Mouse (Mus musculus) monocyte, adult 5-6 weeks (primary cell): ENCODE measurements at regions not wholly inside any gene's neighbourhood (a gene's known extent, or its start where the extent isn't known, plus 50 kb on each side); places are given as distances from the start of the nearest gene placed in this dataset.

Experiments
- ATAC-seq: fragments of 153-309, 156-312 bp; replicated peaks from 2 replicates; pipeline ENCODE4 v1.8.0; 2017; ENCODE audit warnings: mild to moderate bottlenecking; ENCODE audit not compliant: low TSS enrichment, insufficient number of reproducible peaks, severe bottlenecking, poor library complexity, low FRiP score

DNA sequence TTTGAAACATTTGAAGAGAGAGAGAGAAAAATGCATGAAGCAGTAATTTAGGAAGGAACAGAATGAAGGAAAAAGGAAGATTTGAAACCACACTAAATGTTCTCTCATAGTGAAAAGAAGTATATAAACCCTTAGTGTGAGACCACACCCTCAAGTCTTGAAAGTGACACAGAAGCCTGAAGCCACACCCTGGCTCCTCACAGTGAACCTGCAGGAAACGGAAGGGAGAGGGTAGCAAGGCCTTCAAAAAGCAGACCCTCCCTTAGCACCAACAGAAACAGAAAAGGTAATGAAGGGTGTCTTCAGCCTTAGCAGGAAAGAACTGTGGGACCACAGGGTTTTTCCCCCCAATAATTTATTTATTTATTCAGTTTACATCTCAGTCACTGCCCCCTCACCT is 363.7 kb downstream of the Mllt3 start:
- ATAC-seq: no peak

DNA sequence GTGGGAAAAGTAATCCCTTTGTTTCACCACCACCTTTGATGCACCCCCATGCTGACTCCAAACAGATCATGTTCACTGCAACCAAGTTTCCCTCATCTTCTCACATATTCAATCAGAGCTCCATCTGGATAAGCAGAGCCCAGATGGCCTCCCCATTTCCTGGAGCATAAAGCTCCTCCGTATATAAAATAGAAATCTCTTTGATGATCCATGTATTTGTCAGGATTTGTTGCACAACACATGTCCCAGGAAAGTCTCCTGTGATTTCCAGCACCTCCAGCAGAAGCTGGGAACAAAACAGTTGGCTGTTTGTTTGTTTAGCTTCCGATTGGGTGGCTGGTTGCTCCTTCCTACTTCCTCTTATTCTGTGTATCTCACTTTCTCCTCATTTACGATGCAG is 364.9 kb downstream of the Mllt3 start:
- ATAC-seq: no peak

GRCm38 (mm10) chr4:87667556-87668154 is 365.5 kb downstream of the Mllt3 start:
- ATAC-seq: no peak

GRCm38 (mm10) chr4:87665149-87665548 is 368.0 kb downstream of the Mllt3 start:
- ATAC-seq: no peak

DNA sequence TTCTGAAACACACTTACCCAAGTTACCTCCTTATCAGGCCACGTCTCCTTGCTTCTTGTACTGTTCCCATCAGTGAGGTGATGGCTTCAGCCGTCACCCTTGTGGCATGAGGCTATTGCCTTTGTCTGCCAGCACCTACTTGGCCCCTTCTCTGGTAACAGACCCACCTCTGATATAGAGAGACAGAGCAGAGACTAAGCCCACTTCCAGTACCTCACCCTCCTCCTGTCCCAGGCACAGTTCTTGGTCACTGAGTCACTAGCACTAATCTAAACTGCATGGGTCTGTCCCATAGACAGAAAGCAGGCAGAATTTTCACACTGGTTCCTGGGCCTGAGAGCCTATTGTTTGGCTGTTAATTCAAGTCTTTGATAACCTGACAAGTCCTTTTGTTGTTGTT is 370.3 kb downstream of the Mllt3 start:
- ATAC-seq: no peak

DNA sequence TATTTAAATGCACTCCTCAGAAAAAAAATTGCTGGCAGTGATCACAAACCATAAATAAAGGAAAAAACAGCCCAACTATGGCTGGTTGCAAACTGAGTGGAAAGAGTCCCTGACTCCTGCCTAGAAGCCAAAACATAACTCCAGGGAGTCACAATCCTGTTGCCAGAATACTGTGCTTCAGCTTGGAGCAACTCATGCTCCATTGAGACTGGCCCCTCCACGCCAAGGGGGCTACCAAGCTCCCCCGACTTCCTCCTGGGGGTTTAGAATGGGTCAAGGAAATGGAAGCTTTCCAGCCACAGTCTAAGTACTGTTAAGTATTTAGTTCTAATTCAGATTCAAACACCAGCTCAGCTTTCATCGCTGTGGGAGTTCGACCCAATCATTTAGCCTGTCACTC is 374.8 kb downstream of the Mllt3 start:
- no peak for ATAC-seq

- ATAC-seq: no peak
Measured at GRCm38 (mm10) chr4:87657855-87658254, 375.3 kb downstream of the Mllt3 start.

- ATAC-seq: no peak
Measured at GRCm38 (mm10) chr4:87653440-87654165, 379.6 kb downstream of the Mllt3 start.

DNA sequence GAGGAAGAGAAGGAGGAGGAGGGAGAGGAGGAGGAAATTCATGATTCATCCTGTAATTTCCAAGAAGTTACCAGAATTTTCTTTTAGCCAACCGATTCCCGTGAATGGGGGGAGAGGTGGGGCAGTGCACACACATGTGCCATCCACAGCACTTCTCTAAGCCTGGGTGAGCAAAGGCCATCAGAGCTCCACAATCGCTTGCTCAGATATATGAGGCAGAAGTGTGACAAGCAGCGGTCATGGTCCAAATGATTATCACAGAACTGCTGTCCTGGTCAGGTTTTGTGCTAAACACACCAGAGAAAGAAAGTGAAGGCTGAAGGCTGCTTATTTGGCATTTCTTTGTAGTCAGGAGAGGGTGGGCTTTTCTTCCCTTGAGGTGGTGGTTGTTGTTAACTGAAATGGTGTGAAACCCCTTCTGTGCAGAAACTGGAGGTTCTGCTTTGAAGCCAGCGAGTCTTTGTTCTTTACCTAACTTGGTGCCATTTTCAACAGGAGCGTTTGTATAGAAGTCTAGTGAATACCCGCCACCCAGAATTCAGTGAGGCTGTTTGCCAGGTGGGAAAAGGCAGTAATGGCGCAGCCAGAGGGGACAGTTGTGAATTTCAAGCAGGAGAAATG is 380.7 kb downstream of the Mllt3 start:
- no peak for ATAC-seq

DNA sequence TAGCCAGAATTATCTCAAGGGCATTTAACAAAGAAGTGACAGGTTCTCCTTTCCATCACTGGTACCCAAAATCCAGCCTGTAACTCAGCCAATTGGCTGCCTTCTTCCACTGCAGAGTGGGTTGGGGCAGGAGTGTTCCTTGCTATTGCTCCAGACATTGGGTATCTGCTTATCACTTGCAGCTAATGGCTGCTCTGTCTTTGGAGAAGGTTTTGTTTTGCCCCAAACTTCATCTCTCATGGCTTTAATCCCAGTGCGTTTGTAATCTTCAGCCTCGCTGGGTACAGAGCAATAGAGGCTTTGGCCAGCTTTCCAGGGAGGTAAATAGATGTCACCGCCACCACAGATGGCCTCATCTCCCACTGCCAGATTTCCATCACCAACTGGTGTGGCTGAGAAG is 381.9 kb downstream of the Mllt3 start:
- no peak for ATAC-seq

- no peak for ATAC-seq
Measured at GRCm38 (mm10) chr4:87650837-87651236, 382.3 kb downstream of the Mllt3 start.

GRCm38 (mm10) chr4:87650393-87650792 is 382.8 kb downstream of the Mllt3 start:
- ATAC-seq: no peak

- ATAC-seq: no peak
Measured at GRCm38 (mm10) chr4:87648919-87649318, 384.2 kb downstream of the Mllt3 start.

GRCm38 (mm10) chr4:87647932-87648911 is 384.9 kb downstream of the Mllt3 start:
- ATAC-seq: no peak

GRCm38 (mm10) chr4:87642002-87642401 is 391.2 kb downstream of the Mllt3 start:
- no peak for ATAC-seq

GRCm38 (mm10) chr4:87641551-87641950 is 391.6 kb downstream of the Mllt3 start:
- ATAC-seq: no peak

DNA sequence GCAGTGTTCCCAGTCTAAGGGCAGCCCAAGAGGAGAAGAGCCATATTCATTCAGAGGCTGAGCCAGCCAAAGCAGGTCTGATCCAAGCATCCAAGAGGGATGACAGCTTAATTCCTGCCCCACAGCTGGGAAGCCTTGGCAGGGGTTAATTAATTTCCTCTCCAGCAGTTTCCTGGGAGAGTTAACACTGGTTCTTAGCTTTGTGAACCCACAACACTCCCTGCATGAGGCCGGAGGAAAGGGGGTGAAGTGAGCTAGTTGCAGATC is 394.9 kb downstream of the Mllt3 start:
- ATAC-seq: no peak

DNA sequence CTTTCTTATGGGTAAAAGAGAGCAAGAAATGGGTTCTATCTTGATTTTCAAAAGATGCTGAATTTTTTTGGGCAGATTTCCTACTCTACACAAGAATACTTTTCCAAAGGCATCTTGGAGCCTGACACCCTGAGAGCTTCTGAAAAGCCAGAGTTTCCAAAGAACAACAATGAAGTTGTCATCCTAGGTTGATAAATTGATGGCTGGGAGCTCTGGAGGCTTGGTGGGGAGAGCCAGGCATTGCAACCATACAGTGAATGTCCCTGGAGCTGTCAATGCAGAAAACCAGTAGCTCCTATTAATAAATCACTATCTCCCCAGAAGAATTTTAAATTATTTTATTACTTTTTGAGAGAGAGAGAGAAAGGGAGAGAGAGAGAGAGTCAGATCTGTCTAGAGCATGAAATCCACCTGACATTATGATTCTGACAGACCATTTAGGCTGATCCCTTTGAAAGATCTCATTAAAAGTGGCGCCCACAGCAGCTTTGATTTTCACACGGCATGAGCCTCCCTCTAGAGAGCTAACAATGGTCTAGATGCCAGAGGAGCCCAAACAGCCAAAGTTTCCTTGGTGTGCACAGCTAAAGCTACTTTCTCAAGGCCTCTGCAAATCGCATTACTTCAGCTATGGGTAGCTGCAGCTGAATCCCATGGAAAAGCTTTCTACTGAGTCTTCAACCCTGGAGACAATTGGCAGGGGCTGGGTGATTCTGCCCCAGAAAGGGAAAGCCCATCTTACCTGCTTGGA is 395.4 kb downstream of the Mllt3 start:
- no peak for ATAC-seq

GRCm38 (mm10) chr4:87611116-87611515 is 380.8 kb upstream of the Slc24a2 start:
- no peak for ATAC-seq
